Comparison of ENCODE assay signal across 10 mouse cellular contexts in the genomic region with DNA sequence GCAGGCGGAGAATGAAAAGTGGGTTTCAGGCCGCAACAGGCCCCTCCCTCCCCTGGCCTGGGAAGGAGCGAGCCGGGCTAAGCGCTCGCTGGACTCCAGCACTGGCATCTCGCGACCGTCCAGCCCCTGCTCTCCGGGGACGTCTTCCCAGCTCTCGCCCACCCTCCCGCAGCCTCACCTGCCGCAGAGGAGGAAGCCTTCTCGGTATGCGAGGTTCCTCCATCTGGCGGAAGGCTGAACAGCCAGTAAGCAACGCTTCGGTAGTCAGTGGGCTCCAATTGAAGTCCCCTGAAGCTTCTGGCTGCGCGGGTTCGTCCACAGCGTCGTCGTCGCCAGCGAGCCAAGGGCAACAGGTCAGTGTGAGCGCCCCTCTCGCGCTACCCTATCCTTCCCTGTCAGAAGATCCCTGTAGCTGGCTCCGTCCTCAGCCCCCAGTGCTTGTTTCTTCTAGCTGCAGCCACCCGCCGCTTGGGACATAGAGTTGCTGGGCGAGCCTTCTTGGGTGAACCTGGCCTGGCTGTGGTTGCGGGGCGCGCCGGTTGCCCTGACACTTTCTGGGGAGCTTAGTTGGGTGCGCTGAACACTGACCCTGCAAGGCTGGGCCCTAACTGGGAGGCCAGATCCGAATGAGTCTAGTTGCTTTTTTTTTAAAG. TPM values are rescaled to one million over a fixed set of nuclear protein-coding genes. Genes with fewer than 3 reads are reported as not detected.
DNase-seq lines count a peak whose midpoint lies in the region; ATAC-seq lines count a peak whose summit lies in the region.
"Had no signal": no experiment of that assay in that cellular context is flagged by ENCODE, and none has a peak within 500 bp of the region (broad histone marks: within the 10 kb centered on the region; RNA-seq: fewer than 3 reads in every experiment).

A gene (plus strand): TSS at position 341 of the 653 bp plus-strand sequence.

- H3K9me3 ChIP-seq in heart, embryonic 12.5 days (replicated peaks) = no peaks in the 10 kb centered on the region
- H3K9me3 ChIP-seq in lung, embryonic 16.5 days (ENCODE audit: control insufficient read depth, low read length) = no peaks in the 10 kb centered on the region; the same call in 1 of the 2 replicates
- H3K9me3 ChIP-seq in intestine, embryonic 15.5 days = no peaks in the 10 kb centered on the region

- H3K4me2 ChIP-seq in heart, embryonic 12.5 days = peak within 1 kb of the TSS; percentile 58
- H3K4me2 ChIP-seq in lung, embryonic 16.5 days (ENCODE audit: low read depth, low read length) = peak within 1 kb of the TSS; percentile 37
- no peak within 1 kb of the TSS; the same call in 1 of the 2 replicates for H3K4me2 ChIP-seq in intestine, embryonic 15.5 days (replicated peaks)

- WGBS in heart, embryonic 12.5 days = under 1% methylated on average over 30 of the region's 40 CpGs
- 2% methylated on average over 40 of the region's 40 CpGs for WGBS in lung, embryonic 16.5 days
- WGBS in intestine, embryonic 15.5 days = 1% methylated on average over 40 of the region's 40 CpGs

- peaks cover 31% of the 10 kb centered on the region for H3K4me1 ChIP-seq in heart, embryonic 12.5 days (replicated peaks)
- H3K4me1 ChIP-seq in lung, embryonic 16.5 days (replicated peaks; ENCODE audit: control insufficient read depth, insufficient read depth, low read length) = peaks cover 21% of the 10 kb centered on the region
- peaks cover 22% of the 10 kb centered on the region for H3K4me1 ChIP-seq in intestine, embryonic 15.5 days (replicated peaks)

- ATAC-seq in heart, embryonic 12.5 days (ENCODE audit: insufficient number of reproducible peaks, low FRiP score) = no peak
- ATAC-seq in lung, embryonic 16.5 days (ENCODE audit: low read depth) = no peak
- no peak for ATAC-seq in intestine, embryonic 15.5 days

- H3K27ac ChIP-seq in heart, embryonic 12.5 days (ENCODE audit: poor library complexity, severe bottlenecking) = no peak within 1 kb of the TSS
- H3K27ac ChIP-seq in lung, embryonic 16.5 days (ENCODE audit: low read length) = no peak within 1 kb of the TSS
- H3K27ac ChIP-seq in intestine, embryonic 15.5 days = no peak within 1 kb of the TSS

- H3K36me3 ChIP-seq in heart, embryonic 12.5 days = no peaks in the 10 kb centered on the region
- no peaks in the 10 kb centered on the region for H3K36me3 ChIP-seq in lung, embryonic 16.5 days (ENCODE audit: control insufficient read depth, insufficient read depth, low read length)
- no peaks in the 10 kb centered on the region for H3K36me3 ChIP-seq in intestine, embryonic 15.5 days

- H3K27me3 ChIP-seq in heart, embryonic 12.5 days (replicated peaks) = peaks cover 95% of the 10 kb centered on the region
- H3K27me3 ChIP-seq in lung, embryonic 16.5 days (ENCODE audit: control insufficient read depth, insufficient read depth, low read depth, low read length) = peaks cover 95% of the 10 kb centered on the region
- H3K27me3 ChIP-seq in intestine, embryonic 15.5 days (replicated peaks) = peaks cover 96% of the 10 kb centered on the region

- no peak within 1 kb of the TSS for H3K9ac ChIP-seq in heart, embryonic 12.5 days
- no peak within 1 kb of the TSS for H3K9ac ChIP-seq in lung, embryonic 16.5 days (ENCODE audit: low read length)
- H3K9ac ChIP-seq in intestine, embryonic 15.5 days = no peak within 1 kb of the TSS

- intact Hi-C loops in heart, postnatal 36 days (cut with DNase I) = loop anchor here (5.0 kb wide), 1 partner anchor 851 kb away; no protein-coding TSS in a partner anchor
- intact Hi-C loops in gastrocnemius, postnatal 36 days (cut with DNase I) = no loop called here

- H3K4me3 ChIP-seq in heart, embryonic 12.5 days = peak within 1 kb of the TSS; percentile 34
- peak within 1 kb of the TSS; percentile 26 for H3K4me3 ChIP-seq in lung, embryonic 16.5 days (ENCODE audit: low read length)
- H3K4me3 ChIP-seq in intestine, embryonic 15.5 days (replicated peaks) = peak within 1 kb of the TSS; percentile 9

- no peak for DNase-seq in heart, postnatal 36 days
- DNase-seq in lung, postnatal 36 days = no peak
- DNase-seq in retina, embryonic 14.5 days (ENCODE audit: low spot score) = peak; percentile 51
- DNase-seq in gastrocnemius, postnatal 36 days = no peak
- no peak for DNase-seq in urinary bladder, postnatal 10 days (ENCODE audit: low spot score)
- DNase-seq: cerebellum, postnatal 25 days had no signal

RNA-seq across cellular contexts. Expression of the gene that starts here (rescaled TPM):
- polyA plus RNA-seq in heart, embryonic 12.5 days (2016; fragmentation: Nextera tagmentation; extraction: Ambion mirVana) = 0.06 TPM in 1 of 2 replicates, not detected in the other
- total RNA-seq in heart, postnatal 36 days (2021) = under 1 TPM; 0.08 to 0.25 TPM
- polyA plus RNA-seq in lung, embryonic 16.5 days (2015; fragmentation: Nextera tagmentation; extraction: Ambion mirVana) = 0.48 and 0.59 TPM in 2 replicates
- 0.04 TPM in 1 of 2 replicates, not detected in the other for polyA plus RNA-seq in intestine, embryonic 15.5 days (2015; fragmentation: Nextera tagmentation; extraction: Ambion mirVana)
- total RNA-seq in gastrocnemius, postnatal 36 days (2021) = under 1 TPM in 1 of 2 experiments, not detected in 1; 0.12 TPM
- polyA plus RNA-seq: gonadal fat pad, adult 2 months had no signal
